Mouse (Mus musculus): ENCODE measurements around the gene Tardbp.

Tardbp gene

DNA sequence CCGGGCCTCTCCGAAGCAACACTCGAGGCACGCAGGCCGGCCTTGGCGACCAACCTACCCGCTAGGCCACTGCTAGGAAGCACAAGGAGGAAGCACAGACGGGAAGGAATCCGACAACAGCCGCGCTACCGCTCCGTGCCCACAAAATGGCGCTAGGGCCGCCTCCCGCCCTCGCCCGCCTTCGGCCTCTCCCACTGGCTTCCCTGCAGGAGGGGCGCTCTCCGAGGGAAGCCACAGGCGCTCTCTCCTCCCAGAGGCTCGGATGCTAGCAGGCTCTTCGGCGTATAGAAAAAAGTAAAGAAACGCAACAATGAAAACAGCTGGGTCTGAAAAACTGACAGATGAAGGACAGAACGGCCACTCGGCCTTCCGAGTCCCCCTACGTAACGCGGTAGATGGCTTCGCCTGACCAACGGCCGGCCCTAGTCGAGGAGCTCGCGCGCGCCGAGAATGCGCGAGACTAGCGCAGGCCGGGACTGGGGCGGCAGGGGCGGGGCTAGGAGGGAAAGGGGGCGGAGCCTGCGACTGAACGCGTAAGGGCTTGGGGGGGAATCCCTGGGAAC lies at the start of gene Tardbp:
Tardbp (minus strand) TSS at position 397 of the 563 bp plus-strand sequence.
- in situ Hi-C loops (cut with MboI, MseI), result no loop called here

DNA sequence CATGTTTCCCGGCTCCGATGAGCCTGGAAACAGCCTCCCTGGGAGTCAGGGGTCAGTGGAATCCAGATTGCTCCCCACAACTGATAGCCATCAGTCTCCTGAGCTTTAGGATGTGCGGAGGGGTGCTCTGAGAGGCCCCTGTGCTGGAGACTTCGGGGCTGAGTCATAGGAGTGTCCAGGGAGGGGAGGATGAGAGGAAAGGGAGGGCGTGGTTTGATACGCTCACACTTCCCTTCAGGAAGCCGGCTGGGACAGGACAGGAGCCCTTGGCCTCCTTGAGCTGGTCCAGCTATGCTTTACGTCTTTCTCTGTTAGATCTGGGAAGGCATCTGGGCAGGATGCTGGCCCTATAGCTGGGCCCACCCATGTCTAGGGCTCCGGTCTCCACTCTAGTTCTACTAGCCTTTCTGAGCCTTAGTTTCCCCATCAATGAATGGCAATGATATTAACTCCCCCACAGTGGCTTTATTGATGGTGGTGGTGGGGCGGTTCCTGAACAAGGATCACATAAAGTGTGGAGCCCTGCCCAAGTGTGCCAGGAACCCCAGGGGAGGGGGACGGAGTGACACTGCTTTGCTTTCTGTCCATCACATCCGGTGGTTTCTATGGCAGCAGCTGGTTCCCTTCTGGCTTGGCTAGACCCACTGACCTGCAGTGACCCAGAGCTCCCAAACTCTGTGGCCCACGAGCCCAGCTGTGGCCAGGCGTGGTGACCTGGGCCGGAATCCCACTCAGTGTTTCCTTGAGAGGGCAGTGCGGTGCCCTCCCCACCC lies 49.6 kb upstream of the Tardbp start:
- in situ Hi-C loops (cut with MboI, MseI), result no loop called here

DNA sequence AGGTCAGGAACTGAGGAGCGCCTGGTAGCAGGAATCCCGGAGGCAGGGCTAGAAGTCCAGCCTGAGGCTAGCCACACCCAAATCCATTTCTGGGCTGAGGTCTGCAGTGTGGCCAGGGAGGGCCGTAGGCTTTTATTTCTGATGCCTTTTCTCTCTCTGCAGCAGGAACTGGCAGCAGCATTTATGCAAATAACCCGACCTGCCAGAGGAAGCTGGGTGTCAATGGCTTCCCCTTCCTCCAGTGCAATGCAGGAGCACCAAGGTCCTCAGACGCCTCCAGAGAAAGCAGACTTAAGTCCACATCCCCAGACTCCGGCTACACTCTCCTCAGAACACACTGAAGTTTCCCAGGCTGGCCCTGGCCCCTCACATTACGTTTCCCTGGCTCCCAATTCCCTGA lies 48.2 kb upstream of the Tardbp start:
- in situ Hi-C loops (cut with MboI, MseI), result no loop called here

DNA sequence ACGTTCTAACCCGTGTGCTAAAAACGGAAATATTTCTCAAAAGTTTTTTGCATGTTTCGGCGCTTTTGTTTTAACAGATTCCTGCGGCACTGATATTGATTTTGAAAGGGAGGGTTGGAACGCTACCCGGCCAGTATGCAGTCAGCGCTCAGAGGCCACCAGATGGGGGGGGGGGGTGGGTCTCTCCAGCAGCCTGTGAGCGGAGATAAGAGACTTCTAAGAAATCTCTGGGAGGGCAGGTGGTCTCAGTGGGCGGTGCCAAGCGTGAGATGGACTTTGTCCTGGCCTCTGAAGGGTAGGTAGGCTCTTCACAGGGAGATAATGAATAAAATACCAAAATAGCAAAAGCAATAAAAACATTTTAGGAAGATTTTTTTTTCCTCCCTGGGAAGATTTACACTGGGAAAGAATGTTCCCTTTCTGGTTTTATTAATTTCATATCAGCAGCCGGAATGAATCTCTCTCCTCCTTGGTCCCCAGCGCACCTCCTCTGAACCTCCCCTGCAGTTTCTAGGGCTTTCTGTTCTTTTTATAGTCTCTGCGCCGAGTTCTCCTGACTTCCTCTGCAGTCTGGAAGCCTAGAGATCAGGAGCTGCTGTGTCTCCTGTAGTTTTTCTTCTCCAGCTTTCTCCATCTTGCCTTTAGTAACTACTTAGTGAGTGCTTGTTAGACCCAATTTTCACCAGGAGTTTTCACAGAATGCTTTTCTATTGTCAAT lies 44.6 kb upstream of the Tardbp start:
- in situ Hi-C loops (cut with MboI, MseI), result no loop called here

DNA sequence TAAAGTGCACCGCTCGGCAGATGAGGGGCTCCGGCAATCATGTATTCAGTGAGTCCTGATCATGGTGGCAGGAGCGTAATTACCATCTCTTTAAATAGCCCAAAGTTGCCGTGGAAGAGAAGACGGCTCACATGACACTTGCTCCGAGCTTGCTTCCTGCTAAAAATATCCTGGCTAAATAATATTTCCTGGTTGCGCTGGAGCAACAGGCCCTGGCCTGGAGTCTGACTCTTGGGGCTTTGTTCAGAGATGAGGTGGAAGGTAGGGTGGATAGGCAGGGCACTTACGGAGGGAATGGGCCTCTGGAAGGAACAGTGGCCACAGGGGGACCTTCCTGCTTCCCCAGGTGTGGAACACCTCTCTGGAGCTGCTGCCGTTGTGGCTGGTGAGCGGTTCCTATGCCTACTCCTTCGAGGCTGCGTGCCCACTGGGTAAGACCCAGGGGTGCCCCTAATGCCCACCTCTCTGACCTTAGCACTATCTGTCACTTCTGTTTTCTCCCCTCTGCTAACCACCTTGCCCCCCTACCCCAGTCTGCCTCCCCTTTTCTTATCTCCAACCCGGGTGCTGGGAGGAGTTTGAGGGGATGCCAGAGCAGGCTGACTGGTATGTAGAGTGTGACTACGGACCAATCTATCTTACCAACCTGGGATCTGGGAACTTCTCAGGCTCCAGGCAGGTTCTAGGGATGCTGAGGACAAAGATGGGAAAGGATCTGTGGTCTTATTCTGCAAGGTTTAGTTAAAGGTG lies 40.4 kb upstream of the Tardbp start:
- in situ Hi-C loops (cut with MboI, MseI), result no loop called here

DNA sequence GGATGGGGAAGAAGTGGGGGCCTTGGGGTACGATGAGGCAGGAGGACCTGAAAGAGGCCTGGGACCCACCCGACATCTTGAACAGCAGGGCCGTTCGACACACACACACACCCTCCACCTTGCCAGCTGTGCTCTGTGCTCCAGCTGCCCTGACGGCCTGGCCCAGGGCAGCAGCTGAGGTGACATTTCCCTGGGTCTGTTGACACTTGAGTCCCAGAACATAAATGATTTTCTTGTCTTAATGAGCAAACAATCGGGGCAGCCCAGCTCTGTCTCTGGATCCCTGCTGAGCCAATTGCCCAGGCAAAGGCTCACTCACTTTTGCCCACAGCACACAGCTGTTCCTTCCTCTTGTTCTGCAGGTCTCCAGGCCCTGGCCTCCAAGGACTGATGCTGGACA lies 37.2 kb upstream of the Tardbp start:
- in situ Hi-C loops (cut with MboI, MseI), result no loop called here

DNA sequence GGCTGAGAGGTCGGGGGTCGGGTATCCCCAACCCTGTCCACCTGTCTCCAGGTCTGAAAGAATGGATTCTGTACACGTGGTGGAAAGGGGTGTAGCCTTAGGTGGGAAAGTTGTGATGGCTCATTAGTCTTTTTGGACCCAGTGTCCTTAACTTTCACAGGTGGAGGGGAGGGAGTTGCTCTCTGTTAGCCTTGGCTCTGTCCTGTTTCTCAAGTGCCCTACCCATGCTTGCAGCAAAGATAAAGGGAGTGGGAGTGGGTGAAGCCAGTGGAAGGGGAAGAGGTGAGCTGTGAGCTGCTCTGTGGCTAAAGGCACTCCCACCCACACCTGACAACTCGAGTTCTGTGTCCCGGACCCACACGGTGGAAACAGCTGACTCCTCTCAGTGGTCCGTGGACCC lies 36.5 kb upstream of the Tardbp start:
- in situ Hi-C loops (cut with MboI, MseI), result no loop called here

DNA sequence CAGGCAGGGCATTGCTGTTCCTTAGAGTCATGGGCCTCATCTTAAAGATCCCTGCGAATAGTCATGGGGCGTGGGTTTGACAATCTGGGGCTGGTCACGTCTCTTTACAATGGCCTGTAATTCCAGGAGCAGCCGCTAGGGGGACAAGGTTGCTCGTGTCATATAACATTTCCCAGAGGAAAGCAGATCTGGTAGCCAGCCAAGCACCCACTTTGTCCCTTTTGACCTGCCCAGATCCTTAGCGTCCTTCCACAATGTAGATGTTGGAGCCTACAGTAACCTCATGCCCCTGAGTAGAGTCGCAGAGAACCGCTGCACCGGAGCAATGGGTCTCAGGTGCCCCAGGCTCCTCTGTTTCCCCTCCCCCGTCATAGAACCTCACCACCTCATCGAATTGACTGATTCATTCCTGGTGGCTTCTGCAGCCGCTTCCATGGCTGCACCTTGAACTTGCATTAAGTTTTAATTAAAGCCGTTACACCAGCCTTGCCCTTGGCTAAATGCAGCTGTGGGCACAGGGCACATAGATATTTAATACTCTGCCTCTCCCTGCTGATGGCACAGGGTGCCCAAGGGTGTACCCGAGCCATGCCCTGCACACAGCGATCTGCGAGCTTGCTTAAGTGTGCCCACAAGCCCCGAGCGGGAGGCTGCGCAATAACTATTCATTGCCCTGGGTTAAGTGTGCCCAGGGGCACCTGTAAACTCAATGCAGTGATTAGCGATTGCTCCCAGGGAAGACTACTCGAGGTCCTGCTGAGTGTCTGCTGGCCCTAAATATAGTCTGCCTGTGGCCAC lies 35.5 kb upstream of the Tardbp start:
- in situ Hi-C loops (cut with MboI, MseI), result no loop called here

DNA sequence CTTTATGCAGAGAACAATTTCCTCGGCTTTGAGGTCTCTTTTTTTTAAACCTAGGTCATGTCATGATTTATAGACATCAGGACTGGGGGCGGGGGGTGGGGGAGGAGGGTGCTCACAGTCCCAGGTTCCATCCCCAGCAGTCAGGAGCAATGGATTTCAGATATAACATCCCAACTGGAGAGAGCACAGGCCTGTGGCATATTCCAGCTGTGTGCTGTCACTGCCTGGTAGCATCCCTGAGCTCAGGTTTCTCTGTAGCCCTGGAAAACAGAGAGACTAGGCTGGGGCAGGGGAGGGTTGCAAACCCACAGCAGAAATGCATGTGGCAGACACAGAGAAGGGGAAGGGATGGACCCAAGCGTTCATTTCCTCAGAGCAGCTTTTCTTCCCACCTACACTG lies 33.4 kb upstream of the Tardbp start:
- in situ Hi-C loops (cut with MboI, MseI), result no loop called here

DNA sequence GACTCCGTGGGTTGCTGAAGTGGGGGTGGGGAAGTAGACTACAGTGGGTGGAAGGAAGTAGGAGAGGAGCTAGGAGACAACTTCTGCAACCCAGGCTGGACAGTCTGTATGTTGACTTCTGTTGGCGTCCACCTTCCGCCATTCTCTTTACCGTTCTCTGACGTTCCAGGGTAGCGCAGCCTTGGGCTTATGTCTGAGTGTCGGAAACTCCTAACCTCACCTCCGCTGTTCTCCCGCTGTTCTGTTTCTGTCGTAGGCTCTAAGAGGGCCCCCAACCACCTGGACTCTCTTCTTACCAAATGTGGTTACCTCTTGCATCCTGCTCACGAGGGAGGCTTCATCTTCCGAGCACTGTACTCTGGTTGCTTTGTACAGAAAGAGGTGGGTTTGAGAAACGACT lies 31.0 kb upstream of the Tardbp start:
- in situ Hi-C loops (cut with MboI, MseI), result no loop called here

DNA sequence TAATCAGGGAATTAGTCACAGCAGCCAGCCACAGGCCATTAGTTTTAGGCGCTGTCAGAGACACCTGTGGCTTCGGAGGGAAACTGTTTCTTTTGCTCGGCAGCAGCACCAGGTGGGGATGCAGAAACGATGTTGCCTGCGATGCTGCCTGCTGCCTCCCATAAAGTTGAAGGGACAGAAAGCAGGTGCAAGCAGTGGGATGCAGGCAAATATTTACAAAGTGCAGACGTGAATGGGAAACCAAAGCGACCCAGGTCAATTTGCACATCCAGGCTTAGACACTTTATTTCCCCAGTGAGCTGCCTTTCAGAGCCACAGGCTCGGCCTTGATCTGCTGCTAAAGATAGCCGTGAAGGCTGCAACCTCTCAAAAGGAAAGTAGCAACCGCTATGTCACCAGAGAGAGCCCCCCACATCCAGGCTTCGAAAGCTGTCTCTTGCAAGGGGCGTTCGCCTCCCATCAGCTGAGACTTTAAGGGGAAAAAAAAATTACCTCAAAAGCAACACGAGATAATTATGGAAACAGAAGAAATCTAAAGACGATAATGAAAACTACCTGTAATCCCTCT lies 30.0 kb upstream of the Tardbp start:
- in situ Hi-C loops (cut with MboI, MseI), result no loop called here

DNA sequence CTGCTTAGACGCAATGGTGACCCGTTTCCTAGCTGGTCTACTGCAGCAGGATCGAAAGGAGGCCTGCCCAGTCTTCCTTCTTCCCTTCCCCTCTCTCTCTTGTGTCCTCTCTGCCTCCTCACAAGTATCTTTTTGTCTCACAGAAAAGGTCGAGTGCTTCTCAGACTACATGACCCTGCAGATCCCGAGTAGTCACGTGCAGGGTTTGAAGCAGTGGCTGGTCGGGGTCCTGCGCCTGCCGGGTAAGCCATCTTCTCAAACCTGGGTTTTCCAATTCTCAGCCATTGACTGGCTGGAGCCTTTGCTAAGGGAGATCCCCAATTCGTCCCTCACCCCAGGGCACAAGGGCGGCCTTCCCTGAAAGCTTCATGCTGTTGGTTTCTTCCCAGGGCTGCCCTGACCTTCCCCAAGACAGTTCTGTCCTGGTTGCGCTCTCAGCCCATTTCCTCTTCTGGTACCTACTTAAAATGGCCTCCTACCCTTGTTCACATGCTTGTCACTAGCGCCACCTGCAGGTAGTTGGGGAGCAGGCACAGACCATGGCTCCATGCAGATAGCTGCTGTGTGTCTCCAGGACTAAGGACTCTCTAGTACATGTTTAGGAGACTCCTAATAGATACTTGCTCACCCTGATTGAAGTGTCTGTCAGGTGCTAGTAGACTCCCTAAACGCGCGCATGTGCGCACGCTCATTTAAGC lies 28.0 kb upstream of the Tardbp start:
- in situ Hi-C loops (cut with MboI, MseI), result no loop called here

DNA sequence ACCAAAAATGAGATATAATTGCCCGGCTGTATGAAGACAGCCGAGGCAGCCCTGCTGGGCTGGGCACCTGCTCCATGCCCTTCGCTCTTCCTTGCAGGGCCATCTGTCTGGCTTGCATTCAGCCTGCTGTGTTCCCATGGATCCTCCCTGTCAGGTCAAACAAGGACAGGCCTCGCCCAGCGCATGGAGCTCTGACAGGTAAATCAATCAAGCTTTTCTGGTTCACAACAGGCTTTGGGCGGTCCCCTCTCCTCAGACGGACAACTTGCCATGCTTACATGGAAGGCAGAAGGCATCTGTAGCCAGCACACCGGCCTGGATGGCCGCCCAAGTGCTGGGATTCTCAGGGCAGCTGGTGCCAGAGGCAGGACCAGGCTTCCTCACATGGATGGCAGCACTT lies 24.2 kb upstream of the Tardbp start:
- in situ Hi-C loops (cut with MboI, MseI), result no loop called here

DNA sequence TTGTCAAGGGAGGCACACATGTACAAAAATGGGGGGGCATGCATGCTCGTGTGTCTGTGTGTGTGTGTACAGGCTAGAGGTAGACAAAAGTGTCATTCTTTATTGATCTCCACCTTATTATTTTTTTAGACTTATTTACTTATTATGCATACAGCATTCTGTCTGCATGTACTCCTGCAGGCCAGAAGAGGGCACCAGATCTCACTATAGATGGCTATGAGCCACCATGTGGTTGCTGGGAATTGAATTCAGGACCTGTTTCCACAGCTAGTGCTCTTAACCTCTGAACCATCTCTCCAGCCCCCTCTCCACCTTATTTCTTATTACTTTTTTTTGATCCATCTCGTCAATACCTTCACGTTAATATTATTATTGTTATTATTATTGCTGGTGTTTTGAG lies 22.5 kb upstream of the Tardbp start:
- in situ Hi-C loops (cut with MboI, MseI), result loop anchor here (10.0 kb wide), 1 partner anchor 1875 kb away; no protein-coding TSS in a partner anchor

DNA sequence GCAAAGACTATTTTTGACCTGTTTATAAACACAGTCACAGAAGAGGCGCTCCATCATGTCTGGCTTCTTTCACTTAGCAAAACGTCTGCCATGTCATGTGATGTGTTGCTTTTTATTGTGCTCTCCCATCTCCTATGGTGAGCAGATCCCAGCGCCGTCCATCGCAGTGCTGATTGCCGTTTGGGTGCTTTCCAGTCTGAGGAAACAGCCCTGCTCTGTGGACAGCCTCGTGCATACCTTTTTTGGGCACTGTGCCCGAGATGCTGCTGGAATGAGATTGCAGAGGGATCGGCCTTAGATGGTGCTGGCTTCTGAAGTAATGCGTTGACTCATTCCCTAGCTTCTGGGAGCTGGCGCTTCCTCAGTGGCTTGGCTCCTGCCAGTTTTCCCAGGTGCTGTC lies 19.8 kb upstream of the Tardbp start:
- in situ Hi-C loops (cut with MboI, MseI), result loop anchor here (10.0 kb wide), 1 partner anchor 1878 kb away; no protein-coding TSS in a partner anchor

DNA sequence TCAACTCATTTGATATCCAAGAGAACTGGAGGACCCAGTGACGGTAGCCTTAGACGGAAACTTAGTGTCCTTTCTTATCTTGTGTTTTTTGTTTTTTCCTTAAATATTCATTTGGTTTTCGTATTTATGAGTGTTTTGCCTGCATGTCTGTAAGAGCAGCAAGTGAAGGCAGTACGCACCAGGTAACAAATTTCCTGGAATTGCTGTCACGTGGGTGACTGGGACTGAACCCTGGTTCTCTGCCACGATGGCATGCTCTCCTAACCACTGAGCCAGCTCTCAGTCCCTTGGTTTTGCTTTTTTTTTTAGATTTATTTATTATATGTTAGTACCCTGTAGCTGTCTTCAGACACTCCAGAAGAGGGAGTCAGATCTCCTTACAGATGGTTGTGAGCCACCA lies 18.1 kb upstream of the Tardbp start:
- in situ Hi-C loops (cut with MboI, MseI), result loop anchor here (10.0 kb wide), 1 partner anchor 1880 kb away; no protein-coding TSS in a partner anchor

DNA sequence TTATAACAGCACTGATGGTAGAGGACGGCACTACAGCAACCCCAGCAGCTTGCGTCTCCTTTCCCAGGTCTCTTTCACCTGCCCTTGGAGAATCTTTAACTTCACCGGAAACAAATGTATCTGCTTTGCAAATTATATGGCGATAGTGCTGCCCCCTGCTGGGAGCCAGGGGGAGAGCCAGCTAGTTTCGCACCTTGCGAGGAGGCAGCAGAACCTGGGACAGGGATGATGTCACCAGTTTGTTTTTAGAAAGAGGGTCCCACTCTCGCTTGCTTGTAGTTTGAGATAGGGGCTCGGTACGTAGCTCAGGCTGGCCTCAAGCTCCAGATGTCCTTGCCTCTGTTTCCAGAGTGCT lies 17.3 kb upstream of the Tardbp start:
- in situ Hi-C loops (cut with MboI, MseI), result loop anchor here (10.0 kb wide), 1 partner anchor 1881 kb away; no protein-coding TSS in a partner anchor

DNA sequence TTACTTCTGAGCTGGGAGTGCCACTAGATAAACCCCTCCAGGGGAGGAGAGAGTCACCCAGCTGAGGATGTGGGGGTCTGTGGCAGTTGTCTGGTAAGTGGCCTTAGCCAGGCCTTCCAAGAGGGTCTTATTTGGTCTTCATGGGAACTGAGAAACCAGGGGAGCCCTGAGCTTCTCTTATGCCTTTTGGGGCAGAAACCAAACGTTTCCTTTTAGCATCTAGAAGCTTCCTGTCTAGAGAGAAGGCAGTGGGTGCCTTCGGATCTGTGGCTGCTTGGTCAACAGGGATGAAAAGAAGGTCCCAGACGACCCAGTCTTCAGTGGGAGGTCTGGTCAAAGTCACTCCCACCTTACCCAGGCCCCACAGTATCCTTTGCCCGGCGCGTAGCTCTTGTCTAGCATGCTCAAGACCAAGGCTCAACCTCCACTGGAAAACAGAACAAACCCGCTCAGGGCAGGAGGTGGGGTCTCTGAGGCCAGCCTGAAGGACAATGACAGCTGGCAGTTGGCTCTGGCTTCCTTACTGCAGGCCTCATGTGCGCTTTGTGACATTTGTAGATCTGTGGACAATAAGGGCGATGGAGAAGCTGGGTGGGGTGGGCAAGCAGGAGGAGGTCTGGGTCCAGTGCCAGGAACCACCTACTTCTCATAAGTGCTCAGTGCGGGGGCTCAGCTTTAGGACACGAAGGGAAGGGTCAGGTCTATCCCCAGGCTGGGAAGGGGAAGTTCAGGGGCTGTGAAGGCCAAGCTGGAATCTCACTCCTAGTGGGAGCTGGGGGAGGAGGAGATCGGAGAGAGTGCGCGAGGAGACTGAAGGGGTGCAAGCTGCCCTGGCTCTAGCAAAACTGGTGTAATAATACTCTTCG lies 16.7 kb upstream of the Tardbp start, which contains the start of gene Gm572:
Gm572 (plus strand) TSS at position 27 of the 866 bp plus-strand sequence.
- in situ Hi-C loops (cut with MboI, MseI), result loop anchor here (10.0 kb wide), 1 partner anchor 1881 kb away; no protein-coding TSS in a partner anchor

DNA sequence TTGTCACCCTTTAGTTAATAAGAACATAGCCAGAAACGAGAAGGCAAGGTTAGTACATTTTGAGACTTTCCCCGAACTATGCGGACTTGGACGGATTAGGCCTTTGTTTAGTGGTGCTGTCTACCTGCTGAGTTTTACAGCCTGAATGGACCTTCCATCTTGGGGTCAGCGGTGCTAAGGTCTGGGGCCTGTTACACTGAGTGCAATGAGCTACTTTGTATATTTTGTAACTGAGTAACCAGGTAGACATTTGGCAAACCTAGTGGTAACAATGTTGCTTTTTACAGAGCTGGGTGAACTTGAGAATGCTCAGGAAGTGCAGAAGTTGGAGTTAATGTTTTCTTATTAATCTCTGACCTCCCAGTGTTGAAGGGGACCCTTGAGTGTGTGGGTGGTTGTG lies 14.3 kb upstream of the Tardbp start:
- in situ Hi-C loops (cut with MboI, MseI), result loop anchor here (10.0 kb wide), 1 partner anchor 1884 kb away; no protein-coding TSS in a partner anchor

Data from T-helper 1 cell (primary cell).